Mouse (Mus musculus) bone marrow, adult 2 months (tissue): ENCODE data around the gene Rnase13.

Experiments used
- CTCF ChIP-seq: fragments of 200-500 bp; IDR thresholded peaks from 2 replicates; pipeline ENCODE4 v1.5.1; 2011; ENCODE audit warnings: low read length, control low read depth; ENCODE audit not compliant: control insufficient read depth, insufficient read depth
- POLR2A ChIP-seq: fragments of 200-500 bp; IDR thresholded peaks from 2 replicates; pipeline ENCODE4 v1.6.1; 2011; ENCODE audit warnings: low read depth, mild to moderate bottlenecking, control low read depth, low read length, borderline replicate concordance; ENCODE audit not compliant: control insufficient read depth

DNA sequence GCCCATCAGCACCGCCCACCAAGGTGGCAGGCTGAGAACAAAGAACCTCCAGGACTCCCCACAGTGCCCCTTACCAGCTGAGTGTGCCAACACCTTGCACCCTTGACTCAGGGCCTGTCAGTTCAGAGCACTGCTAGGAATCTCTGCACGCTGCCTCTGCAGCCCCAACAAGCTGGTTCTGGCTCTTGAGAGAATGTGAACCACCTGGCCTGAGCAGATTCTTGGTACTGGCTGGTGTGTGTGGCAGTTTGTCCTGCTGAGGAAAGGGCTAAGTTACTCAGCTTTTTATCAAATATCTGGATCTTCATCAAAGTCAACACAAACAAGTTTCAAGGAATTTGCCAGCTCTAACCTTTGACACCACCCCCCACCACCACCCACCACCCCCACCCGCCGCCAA lies 919 bp upstream of the Rnase13 start:
- TF ChIP-seq CTCF (no peak), POLR2A (no peak)
